Mouse (Mus musculus) intestine, embryonic 16.5 days (tissue): ENCODE measurements around the gene H3f3a. TPM values are rescaled to one million over a fixed set of nuclear protein-coding genes. Genes with fewer than 3 reads are reported as not detected.
A peak's percentile ranks its signal among the peaks of the same experiment; 100 is the strongest.

ENCODE experiments used
- ATAC-seq: fragments of 200-750 bp; cut with Nextera tagmentation; 2 replicates; pipeline ENCODE4 v1.8.0; 2017; ENCODE audit warnings: moderate TSS enrichment, moderate library complexity
- H3K27ac ChIP-seq: fragments of 300-500 bp; sonication (generic); 2 replicates; pipeline ENCODE4 v1.5.1; 2014; ENCODE audit warnings: mild to moderate bottlenecking, low read length
- H3K27me3 ChIP-seq: fragments of 300-500 bp; sonication (generic); replicated peaks from 2 replicates; pipeline ENCODE4 v1.6.1; 2014; ENCODE audit warnings: low read length, control low read depth, mixed read lengths; ENCODE audit not compliant: control insufficient read depth, insufficient read depth
- H3K36me3 ChIP-seq: fragments of 300-500 bp; sonication (generic); 2 replicates; pipeline ENCODE4 v1.6.1; 2014; ENCODE audit warnings: low read length, control low read depth; ENCODE audit not compliant: control insufficient read depth, insufficient read depth
- H3K4me1 ChIP-seq: fragments of 300-500 bp; sonication (generic); 2 replicates; pipeline ENCODE4 v1.6.1; 2014; ENCODE audit warnings: low read length, control low read depth, mixed read lengths; ENCODE audit not compliant: control insufficient read depth, insufficient read depth
- H3K4me2 ChIP-seq: fragments of 300-500 bp; sonication (generic); 2 replicates; pipeline ENCODE4 v1.6.1; 2014; ENCODE audit warnings: low read depth, low read length, control low read depth
- H3K4me3 ChIP-seq: fragments of 300-500 bp; sonication (generic); 2 replicates; pipeline ENCODE4 v1.5.1; 2014; ENCODE audit warnings: mild to moderate bottlenecking, low read length
- H3K9ac ChIP-seq: fragments of 300-500 bp; sonication (generic); 2 replicates; pipeline ENCODE4 v1.6.1; 2014; ENCODE audit warnings: low read depth, low read length
- H3K9me3 ChIP-seq: fragments of 300-500 bp; sonication (generic); 2 replicates; pipeline ENCODE4 v1.6.1; 2016; ENCODE audit warnings: low read length, control low read depth; ENCODE audit not compliant: control insufficient read depth
- WGBS: fragments of 180-500 bp; shearing (Covaris S2); extraction: QIAGEN DNeasy Blood & Tissue Kit; methylation state at CpG from one replicate; pipeline ENCODE4 v1.1.7; 2014; 5-methylcytosine and 5-hydroxymethylcytosine counted together
- polyA plus RNA-seq: library from polyadenylated mRNA; unstranded; fragments of >200 nt; fragmentation: Nextera tagmentation; extraction: Ambion mirVana; gene quantifications from 2 replicates; pipeline ENCODE4 v1.2.1, GENCODE M21; 2015

Gene H3f3a
- polyA plus RNA-seq, result 1,661 and 1,810 TPM in 2 replicates

GRCm38 (mm10) chr1:180813885-180814740 is at the start of gene H3f3a:
H3f3a (minus strand) TSS chr1:180813943.
- H3K4me1 ChIP-seq, result peaks cover 11% of the 10 kb centered on the region

GRCm38 (mm10) chr1:180860030-180860429 is 46.3 kb upstream of the H3f3a start:
- WGBS, result 85% methylated on average over 6 of the region's 6 CpGs

More at GRCm38 (mm10) chr1:180813885-180814740, at the start of gene H3f3a:
- Histone ChIP-seq H3K9ac (peak within 1 kb of the TSS; percentile 100), H3K4me3 (peak within 1 kb of the TSS; percentile 98), H3K27me3 (no peaks in the 10 kb centered on the region), H3K27ac (peak within 1 kb of the TSS; percentile 100), H3K36me3 (0 out of 2 replicates have a peak, but pooled peaks cover 3% of the 10 kb centered on the region), H3K4me2 (peak within 1 kb of the TSS; percentile 77), H3K9me3 (no peaks in the 10 kb centered on the region)
- peak; percentile 83 for ATAC-seq
- 3% methylated on average over 54 of the region's 69 CpGs for WGBS

DNA sequence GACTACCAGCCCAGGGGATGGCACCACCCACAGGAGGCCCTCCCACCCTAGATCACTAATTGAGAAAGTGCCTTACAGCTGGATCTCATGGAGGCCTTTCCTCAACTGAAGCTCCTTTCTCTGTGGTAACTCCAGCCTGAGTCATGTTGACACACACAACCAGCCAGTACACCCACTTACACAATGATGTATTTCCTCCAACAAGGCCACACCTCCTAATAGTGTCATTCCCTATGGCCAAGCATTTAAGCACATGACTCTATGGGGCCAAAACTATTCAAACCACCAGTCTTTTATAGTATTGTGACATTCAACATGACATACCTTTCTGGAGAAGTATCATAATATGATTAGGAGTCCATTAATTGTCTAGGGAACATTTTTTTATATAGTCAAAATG is 45.0 kb upstream of the H3f3a start:
- Histone ChIP-seq H3K9me3 (no peaks in the 10 kb centered on the region), H3K36me3 (peaks cover 26% of the 10 kb centered on the region), H3K9ac (no peak overlapping the region), H3K4me3 (no peak overlapping the region), H3K4me1 (no peaks in the 10 kb centered on the region), H3K27me3 (no peaks in the 10 kb centered on the region), H3K27ac (no peak overlapping the region), H3K4me2 (no peak overlapping the region)
- ATAC-seq, result no peak

More at GRCm38 (mm10) chr1:180860030-180860429, 46.3 kb upstream of the H3f3a start:
- H3K4me1 ChIP-seq, result no peaks in the 10 kb centered on the region
- H3K4me2 ChIP-seq, result no peak overlapping the region
- ATAC-seq, result no peak
- H3K27ac ChIP-seq, result no peak overlapping the region
- no peaks in the 10 kb centered on the region for H3K27me3 ChIP-seq
- H3K9me3 ChIP-seq, result no peaks in the 10 kb centered on the region
- no peak overlapping the region for H3K4me3 ChIP-seq
- H3K36me3 ChIP-seq, result peaks cover 31% of the 10 kb centered on the region
- no peak overlapping the region for H3K9ac ChIP-seq

DNA sequence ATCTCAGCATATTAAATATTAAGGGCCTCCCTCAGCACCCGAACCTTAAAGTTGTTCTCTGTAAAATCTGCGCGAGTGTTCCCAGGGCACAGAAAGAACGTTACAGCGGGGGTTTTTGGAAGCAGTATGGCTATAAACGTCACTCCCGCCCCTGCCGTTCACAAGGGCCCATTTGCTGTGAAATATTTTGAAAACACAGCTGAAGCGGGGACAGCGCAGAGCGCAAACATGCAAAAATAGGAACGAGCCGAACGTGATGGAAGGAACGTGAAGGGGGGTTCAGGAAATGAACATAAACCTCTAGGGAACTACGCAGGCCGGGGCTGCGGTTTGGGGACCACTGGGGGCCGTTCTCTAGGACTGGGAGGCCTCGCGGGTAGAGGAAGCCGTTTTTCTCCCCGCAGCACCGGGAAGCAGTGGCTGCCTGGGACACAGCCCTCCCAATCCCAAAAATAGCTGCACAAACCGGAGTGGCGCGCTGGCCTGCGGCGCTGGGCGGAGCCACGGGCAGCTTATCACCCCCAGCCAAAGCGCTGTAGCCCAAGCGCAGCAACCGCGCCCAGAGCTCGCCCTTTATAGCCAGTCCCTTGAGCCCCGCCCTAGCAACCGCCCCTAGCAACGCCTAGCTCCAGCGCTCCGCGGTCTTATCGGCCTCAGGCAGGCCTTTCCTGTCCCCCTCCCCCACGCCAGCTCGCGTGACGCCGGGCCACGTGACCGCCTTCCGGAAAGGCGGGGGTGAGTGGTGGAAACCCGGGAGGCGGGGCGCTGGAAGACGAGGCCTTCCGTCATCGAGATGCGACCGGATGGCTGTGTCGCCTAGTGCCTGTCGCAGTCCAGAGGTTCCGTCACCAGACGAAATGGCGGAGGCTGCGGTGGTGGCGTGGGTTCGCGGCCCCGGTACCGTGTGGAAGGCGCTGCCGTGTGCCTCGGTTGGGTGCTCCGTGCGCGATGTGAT is 36.9 kb upstream of the H3f3a start, which contains the start of gene Sde2:
TSS of gene Sde2 (plus strand) at position 812 of the 955 bp plus-strand sequence.
- Histone ChIP-seq H3K27me3 (no peaks in the 10 kb centered on the region), H3K27ac (peak within 1 kb of the TSS; percentile 99), H3K9ac (peak within 1 kb of the TSS; percentile 93), H3K9me3 (no peaks in the 10 kb centered on the region), H3K4me3 (peak within 1 kb of the TSS; percentile 86), H3K4me2 (peak within 1 kb of the TSS; percentile 80), H3K36me3 (no peaks in the 10 kb centered on the region), H3K4me1 (peaks cover 31% of the 10 kb centered on the region)
- ATAC-seq, result peak; percentile 99
- under 1% methylated on average over 77 of the region's 77 CpGs for WGBS

GRCm38 (mm10) chr1:180849701-180850301 is 36.1 kb upstream of the H3f3a start:
- 36% methylated on average over 11 of the region's 11 CpGs for WGBS
- H3K27ac ChIP-seq, result peak overlapping the region; percentile 99
- peak overlapping the region; percentile 80 for H3K4me2 ChIP-seq
- H3K4me3 ChIP-seq, result peak overlapping the region; percentile 53
- H3K9me3 ChIP-seq, result no peaks in the 10 kb centered on the region
- H3K27me3 ChIP-seq, result no peaks in the 10 kb centered on the region
- no peak for ATAC-seq
- peak overlapping the region; percentile 85 for H3K9ac ChIP-seq
- peaks cover 31% of the 10 kb centered on the region for H3K4me1 ChIP-seq
- no peaks in the 10 kb centered on the region for H3K36me3 ChIP-seq

DNA sequence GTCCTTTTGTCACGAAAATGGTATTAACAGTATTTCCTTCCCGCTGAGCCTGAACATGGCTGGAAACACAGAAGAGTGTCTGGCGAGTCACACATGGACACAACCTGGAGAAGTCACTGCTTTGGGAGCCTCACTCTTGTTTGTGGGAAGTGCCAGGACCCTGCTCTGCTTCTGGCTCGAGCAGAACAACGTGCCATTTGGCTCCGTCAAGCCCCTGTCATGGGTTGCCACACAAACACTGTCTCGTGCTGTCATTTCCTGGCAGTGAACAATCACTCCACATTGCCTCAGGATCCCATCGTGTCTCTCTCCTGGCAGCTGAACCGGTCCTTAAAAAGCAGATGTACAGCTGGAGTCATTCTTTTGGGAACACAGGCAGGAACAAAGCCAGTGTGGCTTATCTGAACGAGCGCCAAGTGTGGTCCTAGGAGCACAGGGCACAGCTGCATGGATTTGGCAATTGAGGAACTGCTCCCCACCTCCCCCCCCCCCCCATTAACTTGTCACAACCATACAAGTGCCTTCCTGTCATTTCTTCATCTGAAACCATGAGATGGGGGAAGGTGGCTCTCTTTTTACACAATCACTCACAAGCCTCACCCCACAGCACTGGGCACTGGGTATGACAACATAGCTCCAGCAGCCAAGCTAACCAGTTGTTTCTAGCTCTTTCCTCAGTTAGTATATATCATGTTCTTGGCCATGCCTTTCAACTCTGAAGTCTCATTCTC is 34.9 kb upstream of the H3f3a start:
- Histone ChIP-seq H3K4me3 (peak overlapping the region; percentile 30), H3K27me3 (no peaks in the 10 kb centered on the region), H3K27ac (peak overlapping the region; percentile 92), H3K4me1 (peaks cover 31% of the 10 kb centered on the region), H3K36me3 (no peaks in the 10 kb centered on the region), H3K4me2 (peak overlapping the region; percentile 61), H3K9me3 (no peaks in the 10 kb centered on the region), H3K9ac (peak overlapping the region; percentile 62)
- 20% methylated on average over 11 of the region's 11 CpGs for WGBS
- ATAC-seq, result no peak

- ATAC-seq, result peak; percentile 56
- peak overlapping the region; percentile 30 for H3K4me3 ChIP-seq
- H3K9ac ChIP-seq, result peak overlapping the region; percentile 62
- H3K4me1 ChIP-seq, result peaks cover 31% of the 10 kb centered on the region
- peak overlapping the region; percentile 92 for H3K27ac ChIP-seq
- H3K36me3 ChIP-seq, result no peaks in the 10 kb centered on the region
- no peaks in the 10 kb centered on the region for H3K27me3 ChIP-seq
- H3K9me3 ChIP-seq, result no peaks in the 10 kb centered on the region
- H3K4me2 ChIP-seq, result peak overlapping the region; percentile 61
- WGBS, result 3% methylated on average over 9 of the region's 9 CpGs
Measured at GRCm38 (mm10) chr1:180848114-180848510, 34.4 kb upstream of the H3f3a start.

- Histone ChIP-seq H3K4me3 (no peak overlapping the region), H3K9me3 (no peaks in the 10 kb centered on the region), H3K4me1 (no peaks in the 10 kb centered on the region), H3K27ac (no peak overlapping the region), H3K36me3 (no peaks in the 10 kb centered on the region), H3K27me3 (no peaks in the 10 kb centered on the region), H3K4me2 (no peak overlapping the region), H3K9ac (no peak overlapping the region)
- WGBS, result 86% methylated on average over 8 of the region's 8 CpGs
- ATAC-seq, result no peak
Measured at GRCm38 (mm10) chr1:180841561-180842300, 28.0 kb upstream of the H3f3a start.
